Mouse (Mus musculus): ENCODE results near the gene Zfp52.

GRCm38 (mm10) chr17:21534460-21535095, 761 bp upstream of the Zfp52 start:
- peak; percentile 87 for TF ChIP-seq CTCF (IDR thresholded peaks at IDR 0.05; ENCODE audit: low read depth)
- TF ChIP-seq EP300 (IDR thresholded peaks at IDR 0.05; ENCODE audit: low read depth), result no peak
